Mouse (Mus musculus) 3134 (cell line): Measurements from ENCODE around the gene Ret.

Source experiments
- DNase-seq: peaks from one replicate; pipeline ENCODE4 v3.0.0-alpha.2; 2011; ENCODE audit warnings: low spot score; ENCODE audit not compliant: insufficient read length; ENCODE audit errors: extremely low read depth

Gene Ret

DNA sequence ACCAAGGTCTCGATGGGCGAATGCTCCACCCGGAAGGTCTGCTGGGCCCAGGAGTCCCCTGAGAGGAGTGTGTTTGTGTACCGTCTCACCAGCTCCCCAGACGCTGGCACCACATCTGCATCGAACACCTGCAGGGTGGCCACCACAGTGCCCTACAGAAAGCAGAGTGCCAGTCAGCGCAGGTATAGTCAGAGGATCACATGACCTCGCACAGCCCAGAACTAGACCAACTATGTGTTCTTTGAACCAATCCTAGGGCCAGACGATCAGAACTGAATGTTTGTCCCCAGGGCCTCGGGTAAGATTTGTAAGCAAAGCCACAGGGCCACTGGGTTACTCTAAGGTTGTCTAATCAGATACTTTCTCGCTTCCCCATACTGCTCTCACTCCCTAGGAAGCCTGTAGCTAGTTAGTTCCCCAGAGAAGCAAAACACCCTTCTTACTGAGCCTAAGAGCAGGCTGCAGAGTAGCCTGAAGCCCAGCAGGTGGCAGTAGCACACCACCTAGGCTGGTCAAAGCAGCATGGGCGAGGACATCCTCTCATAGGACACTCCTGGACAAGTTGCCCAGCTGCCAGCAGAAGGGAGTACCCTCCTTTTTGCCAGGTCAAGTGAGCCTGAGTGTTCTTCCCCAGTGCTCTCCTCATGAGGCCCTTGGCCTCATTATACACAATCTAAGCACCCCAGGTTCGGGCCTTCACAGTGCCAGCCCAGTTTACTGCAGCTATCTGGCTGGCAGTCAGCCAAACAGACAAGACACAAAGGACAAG lies 18.0 kb downstream of the Ret start:
- peak; percentile 55 for DNase-seq

DNA sequence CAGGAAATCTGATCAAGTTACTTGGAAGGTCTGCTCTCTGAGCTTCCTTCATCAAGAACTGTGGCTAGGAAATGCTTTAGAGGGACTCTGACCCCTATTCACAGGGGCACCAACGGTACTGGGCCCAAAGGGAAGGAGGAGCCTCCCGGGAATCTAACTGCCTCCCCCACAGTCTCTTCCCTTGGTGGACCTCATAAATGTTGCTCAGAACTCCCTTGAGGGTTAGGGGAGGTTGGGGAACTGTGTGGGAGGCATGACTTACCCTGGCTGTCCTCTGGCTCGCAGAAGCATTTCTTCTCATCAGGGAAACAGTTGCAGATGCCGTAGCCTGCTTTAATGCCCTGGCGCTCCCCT lies 23.6 kb downstream of the Ret start:
- DNase-seq, result no peak

DNA sequence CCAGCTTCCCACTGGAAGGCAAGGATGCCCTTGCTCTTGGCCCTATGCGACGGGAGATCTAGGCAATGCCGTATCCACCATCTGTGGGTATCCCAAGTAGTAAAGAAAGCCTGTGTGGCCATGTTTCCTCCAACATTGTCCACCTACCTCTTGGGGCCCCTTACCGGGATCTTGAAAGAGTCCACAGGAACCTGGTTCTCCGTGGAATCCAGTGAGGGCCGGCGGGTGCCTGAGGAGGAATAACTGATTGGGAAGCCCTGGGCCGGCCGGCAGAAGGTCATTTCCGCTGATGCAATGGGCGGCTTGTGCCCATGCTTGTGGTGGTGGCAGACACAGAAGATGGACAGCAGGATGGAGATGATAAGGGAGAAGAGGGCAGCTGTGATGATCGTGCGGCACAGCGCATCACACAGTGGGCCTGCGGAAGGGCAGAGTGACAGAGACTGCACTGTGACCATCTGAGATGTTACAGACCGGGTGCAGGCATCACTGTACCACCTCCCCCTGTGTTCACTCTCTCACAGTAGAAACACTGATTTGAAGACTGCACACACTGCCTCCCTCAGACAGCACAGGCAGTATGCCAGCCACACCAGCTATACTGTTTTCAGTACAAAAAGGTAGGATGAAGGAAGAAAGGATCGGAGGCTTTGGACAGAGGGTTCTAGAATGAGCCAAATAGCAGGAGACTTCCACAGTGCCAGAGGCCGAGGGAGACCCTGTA lies 24.1 kb downstream of the Ret start:
- DNase-seq, result no peak

DNA sequence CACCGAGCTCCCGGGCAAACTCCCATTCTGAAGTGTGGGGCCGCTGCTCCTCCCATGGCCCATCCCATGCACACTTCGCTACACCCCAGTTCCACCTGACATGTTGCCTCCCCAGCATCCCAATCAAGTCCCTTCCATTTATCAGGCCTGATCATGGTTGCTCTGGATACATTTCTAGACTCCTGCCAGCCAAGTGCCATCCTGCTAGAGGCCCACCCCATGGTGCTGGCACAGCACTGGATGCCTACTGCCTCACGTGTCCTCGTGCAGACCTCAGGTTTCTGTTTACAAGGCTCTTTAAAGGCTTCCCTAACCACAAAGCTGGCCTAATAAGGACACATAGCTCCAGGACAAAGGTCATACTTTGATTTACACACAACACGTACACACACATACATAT lies 26.1 kb downstream of the Ret start:
- no peak for DNase-seq

DNA sequence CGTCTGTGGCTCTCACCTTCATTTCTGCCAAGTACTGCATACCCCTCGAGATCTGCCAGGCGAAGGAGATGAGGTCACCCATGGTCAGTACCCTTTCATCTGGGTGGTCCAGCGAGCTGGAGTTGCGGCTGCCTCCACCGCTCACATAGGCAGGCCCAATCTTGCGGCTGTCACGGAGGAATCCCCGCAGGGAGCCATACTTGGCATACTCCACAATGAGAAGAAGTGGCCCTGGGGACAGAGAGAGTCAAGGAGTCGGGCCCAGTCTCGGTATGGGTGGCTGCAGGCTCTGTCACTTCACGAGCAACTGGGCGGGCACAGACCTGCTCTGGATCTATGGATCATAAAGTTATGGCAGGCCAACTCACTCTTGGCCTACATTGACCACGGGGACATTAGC lies 29.4 kb downstream of the Ret start:
- no peak for DNase-seq

DNA sequence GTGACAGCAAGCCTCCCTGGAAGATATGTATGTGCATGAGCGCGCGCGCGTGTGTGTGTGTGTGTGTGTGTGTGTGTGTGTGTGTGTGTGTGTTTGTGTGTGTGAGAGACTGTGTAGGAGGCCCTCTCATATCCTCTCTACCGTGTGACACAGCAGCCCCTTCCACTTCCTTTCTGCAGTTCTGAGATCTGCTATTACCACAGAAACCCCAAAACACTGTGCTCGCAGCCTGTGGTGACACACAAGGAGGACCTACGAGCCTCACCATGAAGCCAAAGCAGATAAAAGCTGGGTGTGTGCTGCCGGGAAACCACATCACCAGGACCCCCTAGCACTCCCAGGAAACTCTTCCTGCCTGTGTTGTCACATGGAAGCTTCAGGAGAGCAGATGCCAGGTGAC lies 30.5 kb downstream of the Ret start:
- DNase-seq, result no peak

DNA sequence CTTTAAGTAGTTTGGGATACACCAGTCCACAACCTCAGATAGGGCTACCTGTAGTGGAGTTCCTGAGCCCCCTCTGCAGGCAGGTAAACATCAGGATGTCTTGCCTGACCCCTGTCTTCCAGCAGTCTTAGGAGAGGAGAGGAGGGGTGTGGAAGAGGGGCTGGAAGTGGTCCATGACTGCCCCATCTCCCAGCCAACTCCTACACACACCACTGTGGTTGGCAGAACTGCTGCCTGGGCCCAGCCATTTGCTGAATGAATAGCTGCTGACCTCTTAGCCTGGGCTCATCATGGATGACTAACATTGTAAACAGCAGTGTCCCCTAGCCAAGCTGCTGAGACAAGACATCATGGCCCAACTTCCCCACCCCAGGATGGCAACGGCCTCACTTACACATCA lies 32.0 kb downstream of the Ret start:
- no peak for DNase-seq

DNA sequence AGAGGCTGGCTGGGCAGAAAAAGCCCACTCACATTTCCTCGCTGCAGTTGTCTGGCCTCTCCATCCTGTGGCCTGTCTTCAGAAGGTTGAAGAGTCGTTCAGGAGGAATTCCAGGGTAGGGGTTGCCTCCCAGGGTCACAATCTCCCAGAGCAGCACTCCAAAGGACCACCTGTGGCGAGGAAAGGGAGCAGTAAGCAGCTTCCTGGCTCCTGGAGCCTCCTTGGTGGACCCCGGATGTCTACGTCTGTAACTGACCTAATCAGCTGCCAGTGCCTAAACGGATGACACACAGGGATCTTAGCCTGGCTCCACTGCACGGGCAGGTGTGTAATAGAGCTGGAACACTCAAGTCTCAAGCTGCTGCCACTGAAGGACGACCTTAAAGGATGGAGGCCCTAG lies 32.8 kb downstream of the Ret start:
- DNase-seq, result no peak

DNA sequence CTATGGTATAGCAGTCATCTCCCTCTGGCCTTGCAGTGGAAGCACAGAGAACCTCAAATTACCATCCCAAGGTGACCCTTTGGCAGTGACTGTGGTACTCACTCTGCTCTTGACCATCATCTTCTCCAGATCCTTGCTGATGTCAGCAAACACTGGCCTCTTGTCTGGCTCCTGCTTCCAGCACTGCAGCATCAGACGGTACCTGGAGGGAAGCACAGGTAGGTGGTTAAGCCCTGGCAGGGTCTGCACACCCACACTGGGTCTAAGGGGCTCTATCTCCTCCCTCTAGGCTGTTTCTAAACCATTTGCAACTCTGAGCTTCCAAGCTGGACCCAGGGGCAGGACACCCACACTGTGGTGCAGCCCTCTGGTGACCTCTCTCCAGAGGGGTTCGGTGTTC lies 34.4 kb downstream of the Ret start:
- DNase-seq, result no peak

DNA sequence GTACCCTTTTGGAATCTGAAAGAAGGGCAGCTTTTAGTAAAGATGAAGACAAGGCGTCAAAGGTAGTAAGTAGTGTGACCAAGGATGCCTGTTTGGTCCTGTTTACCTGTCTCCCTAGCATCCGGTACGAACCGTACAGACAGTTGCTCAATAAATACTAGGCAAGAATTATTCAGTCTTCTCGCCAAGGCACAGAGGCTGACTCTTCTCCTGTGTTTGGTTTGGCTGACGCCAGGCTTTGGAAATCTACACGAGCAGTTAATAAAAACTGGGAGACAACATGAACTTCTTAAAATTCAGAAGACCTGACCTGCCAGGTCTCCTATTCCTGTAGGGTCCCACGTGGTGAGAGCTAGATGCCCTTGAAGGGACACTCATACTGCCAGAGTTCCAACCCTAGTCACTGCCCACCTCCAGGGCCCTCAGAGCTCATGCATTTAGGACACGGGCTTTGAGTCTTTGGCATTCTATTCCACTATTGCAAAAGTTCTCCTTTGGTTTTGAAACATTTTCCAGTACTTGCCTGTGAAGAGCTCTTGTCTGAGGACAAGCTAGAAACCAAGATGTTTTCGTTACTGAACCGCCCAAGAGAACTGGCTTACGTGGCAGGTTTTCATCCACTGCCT lies 34.9 kb downstream of the Ret start:
- DNase-seq, result no peak

DNA sequence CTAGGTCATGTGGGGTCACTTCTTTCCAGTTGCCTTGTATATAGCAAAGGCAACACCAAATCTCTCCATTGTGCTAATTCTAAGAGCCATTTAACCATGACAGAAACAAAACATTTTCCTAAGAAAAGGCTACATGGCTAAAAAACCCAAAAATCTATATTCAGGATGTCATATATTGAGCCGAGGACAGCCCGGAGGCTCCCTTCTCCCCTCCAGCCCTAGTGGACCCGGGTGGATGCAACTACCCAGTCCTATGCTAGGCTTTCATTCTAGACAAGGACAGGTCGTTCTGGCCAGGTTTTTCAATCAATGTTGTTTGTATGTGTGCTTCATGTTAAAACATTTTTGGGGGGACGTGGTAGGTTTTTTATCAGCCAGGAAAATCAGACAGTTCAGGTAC lies 44.4 kb downstream of the Ret start:
- DNase-seq, result no peak

DNA sequence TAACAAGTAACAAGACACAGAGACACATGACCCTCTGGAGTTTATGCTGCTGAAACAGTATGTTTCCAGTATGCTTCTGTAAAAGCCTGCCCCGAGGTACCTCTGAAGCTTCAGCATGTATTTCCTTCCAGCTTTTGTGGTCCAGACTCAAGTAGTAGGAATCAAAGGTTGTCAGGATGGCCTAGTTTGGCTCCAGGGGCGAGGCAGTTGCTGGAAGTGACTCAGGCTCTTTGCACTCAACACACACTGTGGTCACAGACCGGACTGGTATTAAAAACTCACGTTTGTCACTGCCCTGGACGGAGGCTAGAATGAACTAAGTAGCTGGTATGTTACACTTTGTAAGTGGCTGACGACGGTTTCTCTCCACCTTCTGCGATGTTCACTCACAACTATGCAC lies 46.5 kb downstream of the Ret start:
- peak; percentile 29 for DNase-seq

DNA sequence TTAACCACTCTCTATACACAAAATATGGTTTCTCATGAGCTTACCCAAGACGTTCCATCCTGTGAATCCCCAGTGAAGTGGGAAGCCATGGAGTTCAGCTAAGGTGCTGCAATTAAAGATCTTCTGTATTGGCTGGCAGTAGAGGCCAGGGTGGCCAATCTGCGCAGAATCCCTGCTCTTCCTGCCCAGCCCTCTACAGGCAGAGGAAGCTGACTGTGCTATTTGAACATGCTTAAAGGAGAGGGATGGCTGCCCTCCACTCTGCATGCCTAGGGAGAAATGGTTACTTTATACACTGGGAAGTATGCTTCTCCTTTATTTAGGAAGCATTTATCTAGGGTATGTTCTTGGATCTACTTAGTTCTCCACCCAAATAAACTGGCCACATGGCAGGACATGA lies 47.0 kb downstream of the Ret start:
- no peak for DNase-seq

DNA sequence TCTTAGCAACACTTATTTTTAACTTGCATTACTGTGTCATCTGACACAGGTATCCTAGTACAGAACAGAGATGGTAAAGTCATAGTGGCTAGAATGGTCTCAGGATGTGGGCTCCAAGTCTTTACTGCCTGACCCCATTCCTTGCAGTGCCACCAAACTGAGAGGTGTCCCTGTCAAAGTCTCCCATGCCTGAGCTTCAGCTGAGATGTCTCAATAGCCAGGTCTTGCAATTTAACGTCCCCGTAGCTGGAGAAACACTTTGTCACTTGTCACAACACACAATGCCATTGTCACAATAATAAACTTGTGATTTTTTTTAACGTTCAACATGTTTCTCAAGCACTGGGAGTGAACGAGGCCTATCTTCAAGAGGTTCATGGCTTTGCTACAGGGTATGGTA lies 47.4 kb downstream of the Ret start:
- DNase-seq, result no peak

DNA sequence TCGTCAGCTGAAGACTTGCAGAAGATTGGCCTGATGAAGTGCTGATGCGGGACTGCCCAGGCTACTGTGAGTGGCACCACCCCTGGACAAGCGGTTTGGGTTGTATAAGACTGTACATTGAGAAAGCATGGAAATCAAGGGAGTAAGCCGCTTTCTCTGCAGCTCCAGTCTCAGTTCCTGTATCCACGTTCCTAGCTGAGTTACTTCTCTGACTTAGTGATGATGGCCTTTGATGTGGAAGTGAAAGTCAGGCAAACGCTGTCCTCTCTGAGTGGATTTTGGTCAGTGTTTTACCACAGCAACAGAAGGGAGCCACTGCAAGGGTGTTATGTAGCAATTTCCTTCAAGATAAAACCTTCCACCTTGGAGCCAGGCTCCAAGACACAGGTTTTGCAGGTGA lies 56.6 kb downstream of the Ret start:
- DNase-seq, result no peak

DNA sequence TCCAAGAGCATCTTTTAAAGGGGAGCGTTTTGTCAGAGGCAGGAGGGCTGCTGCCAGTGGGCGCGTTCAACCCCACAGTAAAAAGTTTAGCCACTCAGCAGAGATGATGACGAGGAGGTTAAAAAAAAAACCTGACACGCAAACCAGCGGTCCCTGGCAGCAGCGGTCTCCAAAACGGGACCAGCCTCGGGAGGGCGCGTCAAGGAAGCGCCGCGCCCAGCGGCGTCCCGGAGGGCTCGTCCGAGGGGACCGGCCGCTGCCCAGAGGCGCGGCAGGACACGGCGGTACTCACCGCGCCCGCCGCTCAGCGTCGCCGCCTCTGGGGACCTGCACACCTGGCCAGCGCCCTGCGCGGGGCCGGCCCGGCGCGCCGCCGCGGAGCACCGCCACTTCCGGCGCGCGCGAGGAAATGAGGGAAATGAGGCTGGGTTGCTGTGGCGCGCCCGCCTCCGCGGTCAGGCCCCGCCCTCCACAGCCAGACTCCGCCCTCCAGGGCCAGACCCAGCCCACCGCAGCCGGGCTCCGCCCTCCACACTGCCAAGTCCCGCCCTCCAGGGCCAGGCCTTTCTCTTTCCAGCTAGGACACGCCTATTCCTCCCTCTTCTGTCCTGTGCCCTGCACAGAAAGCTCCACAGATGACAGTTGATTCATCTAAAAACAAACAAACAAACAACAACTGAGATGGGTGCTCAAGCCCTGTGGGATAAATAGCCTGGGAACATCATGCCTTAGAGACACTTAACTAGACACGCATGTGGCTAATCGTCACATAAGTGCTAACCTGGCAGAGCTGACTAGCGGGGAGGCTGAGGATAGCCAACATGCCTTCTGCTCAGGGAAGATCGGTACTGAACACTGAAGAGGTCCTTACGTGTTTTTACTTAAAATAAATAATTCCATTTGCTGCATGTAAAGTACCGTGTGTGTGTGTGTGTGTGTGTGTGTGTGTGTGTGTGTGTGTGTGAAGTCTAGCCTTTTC lies 58.5 kb downstream of the Ret start, which contains the start of gene Csgalnact2:
Gene Csgalnact2, minus strand, starts transcription at position 410 of the 979 bp plus-strand sequence.
- DNase-seq, result peak; percentile 96

DNA sequence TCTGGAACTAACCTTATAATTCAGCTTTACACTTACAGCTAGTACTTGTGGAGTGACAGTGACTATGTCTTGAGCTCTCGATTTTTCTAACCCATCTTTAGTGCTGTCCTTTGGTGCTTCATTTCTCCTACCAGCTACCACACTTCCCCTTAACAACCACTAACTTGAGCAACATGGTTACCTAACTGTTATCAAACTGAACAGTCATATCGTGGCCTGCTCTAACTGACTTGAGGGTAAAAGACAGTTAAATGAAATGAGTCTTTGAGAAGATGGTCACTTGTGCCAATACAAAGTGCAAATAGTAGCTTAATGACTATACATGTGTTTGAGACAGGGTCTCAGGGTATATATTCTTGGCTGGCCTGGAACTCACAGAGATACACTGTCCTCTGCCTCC lies 60.4 kb downstream of the Ret start:
- no peak for DNase-seq

DNA sequence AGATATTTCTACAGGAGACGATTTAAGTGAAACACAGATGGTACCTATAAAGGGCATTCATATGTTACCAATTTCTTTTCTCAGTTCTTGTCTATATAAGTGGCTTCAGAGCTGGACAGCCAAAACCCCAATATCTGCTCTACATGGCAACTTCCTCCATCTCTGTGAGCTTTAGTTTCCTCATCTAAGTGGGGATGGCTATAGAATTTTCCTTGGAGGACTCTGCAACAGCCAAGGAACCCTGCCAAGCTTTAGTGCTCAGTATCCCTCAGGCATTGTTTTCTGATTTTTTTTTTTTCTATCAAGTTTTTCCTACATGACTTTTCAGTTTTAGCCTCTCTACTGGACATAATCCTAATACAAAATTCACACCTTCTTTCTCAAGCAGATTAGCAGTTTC lies 63.1 kb downstream of the Ret start:
- no peak for DNase-seq

DNA sequence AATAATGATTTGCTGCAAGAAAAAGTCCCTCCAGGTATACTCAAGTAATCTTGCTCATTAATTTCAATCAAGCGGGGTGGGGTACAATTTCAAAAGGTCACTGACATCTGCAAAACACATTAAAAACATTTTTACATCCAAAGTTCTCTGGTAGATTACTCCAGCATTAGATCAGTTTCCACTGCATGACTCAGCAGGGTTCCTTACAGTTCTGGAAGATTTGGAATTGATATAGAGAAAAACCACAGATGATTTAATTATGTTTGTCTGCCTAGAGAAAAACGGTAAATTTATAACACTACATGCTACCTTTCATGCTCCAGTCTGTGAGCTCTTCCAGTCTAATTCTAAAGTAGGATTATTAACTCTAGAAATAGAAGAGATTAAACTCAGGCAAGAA lies 67.5 kb downstream of the Ret start:
- peak; percentile 40 for DNase-seq

DNA sequence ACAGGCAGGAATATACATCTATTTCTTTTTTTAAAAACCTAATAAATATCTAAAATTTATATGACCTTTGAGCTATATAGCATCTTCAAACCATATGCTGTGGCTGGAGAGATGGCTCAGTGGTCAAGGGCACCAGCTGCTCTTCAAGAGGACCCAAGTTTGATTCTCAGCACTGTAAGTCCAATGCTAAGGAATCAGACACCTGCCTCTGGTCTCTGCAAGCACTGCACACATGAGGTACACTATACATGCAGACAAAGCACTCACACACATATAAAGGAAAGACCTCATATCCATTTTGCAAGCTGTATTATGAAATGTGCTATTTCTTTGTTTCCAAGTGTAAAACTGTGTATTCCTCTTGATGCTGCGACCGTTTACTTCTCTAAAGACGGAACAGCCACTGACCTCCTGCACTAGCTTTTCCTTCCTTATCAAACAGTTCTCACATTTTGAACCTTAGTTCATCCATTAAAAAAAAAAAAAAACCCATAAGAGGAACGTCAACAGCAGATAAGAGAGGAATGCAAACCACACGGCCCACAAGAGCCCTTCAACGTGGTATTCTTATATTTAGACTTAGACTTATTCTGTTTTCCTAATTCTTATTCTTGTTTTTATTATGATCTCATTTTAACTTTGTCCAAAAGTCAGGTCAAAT lies 69.6 kb downstream of the Ret start:
- DNase-seq, result no peak
